Mouse (Mus musculus): ENCODE data around the gene Prpf8. TPM values are rescaled to one million over a fixed set of nuclear protein-coding genes. Genes with fewer than 3 reads are reported as not detected.

The Prpf8 gene
- polyA plus RNA-seq (2012; ENCODE audit: insufficient read depth, insufficient read length, low replicate concordance, missing spikeins) = 102 and 148 TPM in 2 replicates

DNA sequence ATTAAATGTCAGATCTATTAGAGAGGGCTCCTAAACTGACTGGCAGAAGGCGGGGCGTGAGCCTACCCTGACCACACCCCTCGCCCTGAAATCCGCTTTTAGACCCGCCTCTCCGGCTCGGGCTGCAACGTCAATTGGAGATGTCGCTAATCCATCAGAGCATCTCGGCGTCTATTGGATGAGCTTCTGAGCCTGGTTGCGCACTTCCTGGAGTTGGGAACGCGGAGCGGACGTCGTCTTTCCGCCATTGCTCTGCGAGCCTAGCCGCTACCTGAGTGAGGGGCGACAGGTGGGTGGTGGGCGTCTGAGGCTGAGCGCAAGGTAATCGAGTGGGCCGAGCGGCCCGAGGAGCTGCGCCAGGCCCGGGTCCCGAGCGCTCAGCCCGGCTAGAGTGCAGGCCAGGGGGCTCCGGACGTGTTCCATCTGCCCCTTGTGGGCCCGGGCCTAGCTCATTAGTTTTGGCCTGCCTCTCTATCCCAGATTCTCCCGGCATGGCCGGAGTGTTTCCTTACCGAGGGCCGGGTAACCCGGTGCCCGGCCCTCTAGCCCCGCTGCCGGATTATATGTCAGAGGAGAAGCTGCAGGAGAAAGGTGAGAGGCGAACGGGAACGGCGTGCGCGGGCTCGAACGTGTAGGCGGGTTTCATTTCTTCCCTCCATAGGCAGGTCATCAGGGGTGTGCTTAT is at the start of gene Prpf8:
TSS of gene Prpf8 (plus strand) at position 216 of the 685 bp plus-strand sequence.
- WGBS = under 1% methylated on average over 52 of the region's 52 CpGs
- peaks cover 2% of the 10 kb centered on the region for H3K4me1 ChIP-seq (ENCODE audit: control insufficient read depth, insufficient read depth, low read length)
- H3K27ac ChIP-seq (ENCODE audit: insufficient read depth, low read depth, low read length) = peak within 1 kb of the TSS; percentile 61
- H3K4me3 ChIP-seq (ENCODE audit: insufficient read depth, low read depth, low read length) = peak within 1 kb of the TSS; percentile 75
- TF ChIP-seq CTCF (IDR thresholded peaks at IDR 0.05; ENCODE audit: insufficient read depth, low read depth, low read length) (no peak), POLR2A (IDR thresholded peaks at IDR 0.05; ENCODE audit: insufficient read depth, low read depth, low read length) (peak; percentile 44; the same call in 1 of the 2 replicates)

DNA sequence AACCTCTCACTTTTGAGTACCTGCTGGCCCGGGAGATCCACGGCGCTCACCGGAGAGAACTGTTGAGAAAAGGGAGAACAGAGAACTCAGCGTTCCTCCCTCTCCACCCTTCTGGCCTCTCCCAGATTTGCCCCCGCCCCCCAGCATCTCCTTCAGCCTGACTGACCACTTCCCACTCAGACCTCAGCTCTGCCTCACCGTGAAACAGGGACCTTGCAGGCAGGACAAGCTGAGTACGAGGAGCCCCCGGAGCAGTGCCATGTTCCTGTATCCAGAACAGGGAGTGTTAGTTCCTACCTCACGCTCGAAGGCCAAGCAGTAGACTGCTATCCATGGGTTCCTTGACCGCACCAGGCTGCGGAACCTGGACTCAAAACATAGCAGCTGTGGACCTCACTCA is 48.4 kb upstream of the Prpf8 start:
- no peak overlapping the region for H3K4me3 ChIP-seq (ENCODE audit: insufficient read depth, low read depth, low read length)
- H3K27ac ChIP-seq (ENCODE audit: insufficient read depth, low read depth, low read length) = no peak overlapping the region
- WGBS = 90% methylated on average over 13 of the region's 13 CpGs
- H3K4me1 ChIP-seq (ENCODE audit: control insufficient read depth, insufficient read depth, low read length) = peaks cover 7% of the 10 kb centered on the region
- TF ChIP-seq CTCF (IDR thresholded peaks at IDR 0.05; ENCODE audit: insufficient read depth, low read depth, low read length) = no peak
- no peak for TF ChIP-seq POLR2A (IDR thresholded peaks at IDR 0.05; ENCODE audit: insufficient read depth, low read depth, low read length)

DNA sequence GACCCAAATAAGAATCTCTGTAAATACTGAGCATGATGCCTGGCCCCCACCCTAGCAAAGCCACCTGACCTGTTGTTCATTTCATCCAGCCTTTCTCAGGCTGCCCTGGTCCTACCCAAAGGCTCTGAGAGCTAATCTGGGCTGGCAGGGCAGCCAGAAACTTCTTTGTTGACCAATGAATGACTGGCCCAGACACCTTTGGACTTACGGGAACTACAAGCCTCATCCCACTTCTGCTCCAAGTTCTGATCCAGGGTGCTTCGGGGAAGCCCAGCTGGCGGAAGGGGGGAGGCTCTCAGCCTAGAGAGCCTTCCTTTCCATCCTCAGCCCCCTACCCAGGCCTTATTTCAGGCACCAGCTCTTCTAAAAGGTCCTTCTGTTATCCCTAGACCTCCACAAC is 47.8 kb upstream of the Prpf8 start:
- Histone ChIP-seq H3K4me1 (ENCODE audit: control insufficient read depth, insufficient read depth, low read length) (peaks cover 11% of the 10 kb centered on the region), H3K27ac (ENCODE audit: insufficient read depth, low read depth, low read length) (no peak overlapping the region), H3K4me3 (ENCODE audit: insufficient read depth, low read depth, low read length) (no peak overlapping the region)
- TF ChIP-seq POLR2A (IDR thresholded peaks at IDR 0.05; ENCODE audit: insufficient read depth, low read depth, low read length) (no peak), CTCF (IDR thresholded peaks at IDR 0.05; ENCODE audit: insufficient read depth, low read depth, low read length) (no peak)
- whole genome bisulfite sequencing = 81% methylated on average over 3 of the region's 3 CpGs

DNA sequence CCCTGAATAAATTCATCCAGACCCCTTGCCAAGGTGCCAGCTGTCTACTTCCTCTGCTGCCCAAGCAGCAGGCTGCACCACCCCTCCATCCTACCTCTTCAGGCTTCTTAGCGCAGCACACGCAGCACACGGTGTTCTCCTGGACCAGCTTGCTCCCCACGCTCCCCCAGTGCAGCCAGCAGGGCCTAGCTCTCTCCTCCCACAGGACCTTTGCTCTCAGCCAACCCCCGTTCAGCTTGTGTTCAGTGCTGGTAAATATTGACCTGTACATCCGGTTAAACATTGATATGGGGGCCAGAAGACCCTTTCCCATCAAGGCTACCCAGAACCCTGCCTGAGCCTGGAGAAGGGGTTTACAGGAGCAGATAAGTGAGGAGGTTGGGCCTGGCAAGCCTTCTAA is 47.3 kb upstream of the Prpf8 start, which contains the start of gene Serpinf2:
TSS of gene Serpinf2 (minus strand) at position 229 of the 400 bp plus-strand sequence.
- Histone ChIP-seq H3K4me3 (ENCODE audit: insufficient read depth, low read depth, low read length) (no peak within 1 kb of the TSS), H3K27ac (ENCODE audit: insufficient read depth, low read depth, low read length) (no peak within 1 kb of the TSS), H3K4me1 (ENCODE audit: control insufficient read depth, insufficient read depth, low read length) (peaks cover 11% of the 10 kb centered on the region)
- no peak for TF ChIP-seq CTCF (IDR thresholded peaks at IDR 0.05; ENCODE audit: insufficient read depth, low read depth, low read length)
- TF ChIP-seq POLR2A (IDR thresholded peaks at IDR 0.05; ENCODE audit: insufficient read depth, low read depth, low read length) = no peak
- 89% methylated on average over 6 of the region's 6 CpGs for WGBS

DNA sequence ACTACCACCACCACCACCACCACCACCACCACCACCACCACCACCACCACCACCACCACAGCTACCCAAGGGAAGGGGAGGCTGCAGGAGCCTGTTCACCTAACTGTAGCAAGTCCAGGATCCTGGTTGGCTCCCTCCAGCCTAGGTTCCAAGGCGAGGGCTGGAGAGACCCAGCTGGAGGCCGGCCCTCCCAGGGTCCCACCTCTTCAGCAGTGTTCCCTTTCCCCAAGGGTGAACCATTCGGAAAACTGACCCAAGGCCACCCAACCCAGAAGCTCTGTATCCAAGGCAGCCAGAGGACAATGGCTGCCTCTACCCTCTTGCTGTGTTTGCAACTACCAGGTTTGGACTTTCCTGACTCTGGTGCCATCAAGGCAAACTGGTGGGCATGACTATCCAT is 46.7 kb upstream of the Prpf8 start:
- 91% methylated on average over 3 of the region's 3 CpGs for whole genome bisulfite sequencing
- no peak overlapping the region for H3K4me3 ChIP-seq (ENCODE audit: insufficient read depth, low read depth, low read length)
- no peak overlapping the region for H3K27ac ChIP-seq (ENCODE audit: insufficient read depth, low read depth, low read length)
- TF ChIP-seq CTCF (IDR thresholded peaks at IDR 0.05; ENCODE audit: insufficient read depth, low read depth, low read length) = no peak
- no peak for TF ChIP-seq POLR2A (IDR thresholded peaks at IDR 0.05; ENCODE audit: insufficient read depth, low read depth, low read length)
- H3K4me1 ChIP-seq (ENCODE audit: control insufficient read depth, insufficient read depth, low read length) = peaks cover 11% of the 10 kb centered on the region

DNA sequence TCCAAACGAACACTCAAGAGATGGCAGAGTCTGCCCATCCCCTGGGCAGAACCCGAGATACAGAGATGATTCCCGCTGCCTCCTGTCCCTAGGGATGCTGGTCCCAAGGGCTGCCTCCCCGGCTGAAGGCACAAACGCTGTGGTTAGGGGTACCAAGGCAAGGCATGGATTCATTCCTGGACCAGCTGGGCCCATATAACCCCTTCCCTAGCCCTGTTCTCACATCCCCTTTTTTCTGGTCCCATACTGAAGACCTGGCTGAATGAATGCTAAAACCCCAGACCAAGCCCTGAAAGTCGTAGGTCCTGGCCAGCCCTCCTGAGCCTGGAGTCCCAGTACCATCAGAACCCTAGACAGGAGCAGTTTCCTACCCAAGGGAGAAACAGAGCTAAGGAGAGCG is 45.6 kb upstream of the Prpf8 start:
- no peak overlapping the region for H3K27ac ChIP-seq (ENCODE audit: insufficient read depth, low read depth, low read length)
- peaks cover 11% of the 10 kb centered on the region for H3K4me1 ChIP-seq (ENCODE audit: control insufficient read depth, insufficient read depth, low read length)
- TF ChIP-seq POLR2A (IDR thresholded peaks at IDR 0.05; ENCODE audit: insufficient read depth, low read depth, low read length) (no peak), CTCF (IDR thresholded peaks at IDR 0.05; ENCODE audit: insufficient read depth, low read depth, low read length) (no peak)
- H3K4me3 ChIP-seq (ENCODE audit: insufficient read depth, low read depth, low read length) = no peak overlapping the region
- 89% methylated on average over 7 of the region's 7 CpGs for WGBS

DNA sequence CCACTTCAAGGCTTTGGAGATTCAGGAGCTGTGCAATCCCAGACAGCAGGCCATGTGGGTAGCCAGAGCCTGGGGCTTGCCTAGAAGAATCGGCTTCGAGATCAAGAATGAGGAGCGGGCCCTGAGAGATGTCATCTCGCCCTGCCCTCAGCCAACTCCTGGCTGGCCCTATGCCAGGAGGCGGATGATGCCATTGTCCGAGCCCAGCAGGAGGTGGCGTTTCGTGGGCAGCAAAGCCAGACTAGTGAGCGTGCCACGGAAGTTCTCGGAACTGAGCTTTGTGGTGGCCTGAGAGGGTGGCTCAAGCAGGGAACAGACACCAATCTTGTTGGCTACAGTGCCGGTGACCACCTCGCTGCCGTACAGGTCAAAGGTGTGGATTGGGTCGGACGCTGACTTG is 45.0 kb upstream of the Prpf8 start:
- TF ChIP-seq CTCF (IDR thresholded peaks at IDR 0.05; ENCODE audit: insufficient read depth, low read depth, low read length) = no peak
- TF ChIP-seq POLR2A (IDR thresholded peaks at IDR 0.05; ENCODE audit: insufficient read depth, low read depth, low read length) = no peak
- Histone ChIP-seq H3K27ac (ENCODE audit: insufficient read depth, low read depth, low read length) (no peak overlapping the region), H3K4me1 (ENCODE audit: control insufficient read depth, insufficient read depth, low read length) (peaks cover 11% of the 10 kb centered on the region), H3K4me3 (ENCODE audit: insufficient read depth, low read depth, low read length) (no peak overlapping the region)
- 65% methylated on average over 16 of the region's 16 CpGs for WGBS

DNA sequence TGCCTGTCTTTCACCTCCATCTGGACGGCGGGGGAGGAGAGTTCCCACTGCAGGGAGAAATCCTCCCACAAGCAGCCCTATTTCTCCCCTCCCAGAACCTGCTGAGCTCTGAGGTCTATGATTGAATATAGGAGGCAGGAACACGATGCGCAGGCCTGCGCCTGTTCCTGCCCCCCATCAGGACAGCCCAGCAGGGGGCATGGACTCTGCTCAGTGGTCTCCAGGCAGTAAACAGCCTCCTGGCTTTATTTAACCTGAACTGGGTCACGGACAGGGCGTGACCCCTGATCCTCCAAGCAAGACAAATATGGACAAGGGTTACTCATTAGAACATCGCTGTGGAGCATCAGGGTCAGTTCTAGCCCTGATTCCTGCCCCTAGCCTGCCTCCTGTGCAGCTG is 42.9 kb upstream of the Prpf8 start:
- WGBS = 80% methylated on average over 8 of the region's 8 CpGs
- TF ChIP-seq CTCF (IDR thresholded peaks at IDR 0.05; ENCODE audit: insufficient read depth, low read depth, low read length) = no peak
- TF ChIP-seq POLR2A (IDR thresholded peaks at IDR 0.05; ENCODE audit: insufficient read depth, low read depth, low read length) = no peak
- Histone ChIP-seq H3K4me1 (ENCODE audit: control insufficient read depth, insufficient read depth, low read length) (peaks cover 11% of the 10 kb centered on the region), H3K4me3 (ENCODE audit: insufficient read depth, low read depth, low read length) (no peak overlapping the region), H3K27ac (ENCODE audit: insufficient read depth, low read depth, low read length) (no peak overlapping the region)

DNA sequence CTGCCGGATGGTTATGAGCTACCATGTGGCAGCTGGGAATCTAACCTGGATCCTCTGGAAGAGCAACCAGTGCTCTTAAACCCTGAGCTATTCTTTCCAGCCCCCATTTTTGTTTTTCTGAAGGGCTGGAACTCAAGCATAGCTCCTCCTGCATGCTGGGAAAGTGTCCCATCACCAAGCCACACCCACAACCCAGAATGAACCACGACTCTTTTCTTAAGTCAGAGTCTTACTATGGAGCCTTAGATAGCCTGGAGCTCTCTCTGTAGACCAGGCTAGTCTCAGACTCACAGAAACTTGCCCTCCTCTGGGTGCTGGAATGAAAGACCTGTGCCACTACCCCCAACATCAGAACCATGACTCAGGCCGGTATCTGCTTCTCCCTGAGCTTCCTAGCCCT is 38.0 kb upstream of the Prpf8 start:
- WGBS = 76% methylated on average over 3 of the region's 3 CpGs
- no peak overlapping the region for H3K27ac ChIP-seq (ENCODE audit: insufficient read depth, low read depth, low read length)
- TF ChIP-seq CTCF (IDR thresholded peaks at IDR 0.05; ENCODE audit: insufficient read depth, low read depth, low read length) (no peak), POLR2A (IDR thresholded peaks at IDR 0.05; ENCODE audit: insufficient read depth, low read depth, low read length) (no peak)
- H3K4me3 ChIP-seq (ENCODE audit: insufficient read depth, low read depth, low read length) = no peak overlapping the region
- H3K4me1 ChIP-seq (ENCODE audit: control insufficient read depth, insufficient read depth, low read length) = peaks cover 36% of the 10 kb centered on the region

All from olfactory bulb, adult 2 months (tissue).